11 mouse cellular contexts compared by ENCODE assay signal in genomic region chr7:64688115-64688817, GRCm38 (mm10).
DNase-seq lines count a peak whose midpoint lies in the region; ATAC-seq and TF ChIP-seq lines count a peak whose summit lies in the region.
"Had no signal": no experiment of that assay in that cellular context is flagged by ENCODE, and none has a peak within 500 bp of the region (broad histone marks: within the 10 kb centered on the region; RNA-seq: fewer than 3 reads in every experiment).

No protein-coding gene starts in this region.

- TF ChIP-seq CTCF in layer of hippocampus, adult 2 months (conservative IDR thresholded peaks at IDR 0.05): no peak

- no peaks in the 10 kb centered on the region for H3K36me3 ChIP-seq in hindbrain, embryonic 16.5 days (ENCODE audit: control insufficient read depth, insufficient read depth, low read length)
- no peaks in the 10 kb centered on the region for H3K36me3 ChIP-seq in neural tube, embryonic 12.5 days
- H3K36me3 ChIP-seq in intestine, embryonic 16.5 days (ENCODE audit: control insufficient read depth, insufficient read depth, low read length): no peaks in the 10 kb centered on the region

- DNase-seq in layer of hippocampus, adult 2 months (ENCODE audit: low spot score in 2 of 2): no peak
- no peak for DNase-seq in layer of hippocampus, adult 8-10 months (ENCODE audit: low spot score in 2 of 2)
- DNase-seq in embryo, embryonic 10.5 days (ENCODE audit: low spot score): peak; percentile 47
- no peak for DNase-seq in spleen, adult 12 weeks (ENCODE audit: low spot score)
- no peak for DNase-seq in gastrocnemius, postnatal 10 days
- DNase-seq: gastrocnemius, postnatal 25 days; lung, postnatal 14 days had no signal

- 29% methylated on average over 14 of the region's 14 CpGs for WGBS in hindbrain, embryonic 16.5 days
- WGBS in neural tube, embryonic 12.5 days: 18% methylated on average over 14 of the region's 14 CpGs
- WGBS in intestine, embryonic 16.5 days: 60% methylated on average over 14 of the region's 14 CpGs

- H3K27me3 ChIP-seq in hindbrain, embryonic 16.5 days (replicated peaks; ENCODE audit: control insufficient read depth, insufficient read depth, low read length): no peaks in the 10 kb centered on the region
- no peaks in the 10 kb centered on the region for H3K27me3 ChIP-seq in neural tube, embryonic 12.5 days (replicated peaks)
- H3K27me3 ChIP-seq in intestine, embryonic 16.5 days (replicated peaks; ENCODE audit: control insufficient read depth, insufficient read depth, low read length): no peaks in the 10 kb centered on the region

- no peak overlapping the region; the same call in 1 of the 2 replicates for H3K4me3 ChIP-seq in layer of hippocampus, adult 2 months
- H3K4me3 ChIP-seq in hindbrain, embryonic 16.5 days (ENCODE audit: low read length): no peak overlapping the region
- no peak overlapping the region for H3K4me3 ChIP-seq in neural tube, embryonic 12.5 days
- H3K4me3 ChIP-seq in intestine, embryonic 16.5 days (ENCODE audit: low read length): no peak overlapping the region

- no peaks in the 10 kb centered on the region; the same call in 1 of the 2 replicates for H3K9me3 ChIP-seq in hindbrain, embryonic 16.5 days (ENCODE audit: control insufficient read depth, low read length)
- H3K9me3 ChIP-seq in neural tube, embryonic 12.5 days: no peaks in the 10 kb centered on the region
- H3K9me3 ChIP-seq in intestine, embryonic 16.5 days (ENCODE audit: control insufficient read depth, low read length): no peaks in the 10 kb centered on the region

- 0 out of 2 replicates have a peak overlapping the region, but pooled peaks have one; percentile 20 for H3K4me2 ChIP-seq in hindbrain, embryonic 16.5 days (ENCODE audit: low read length)
- H3K4me2 ChIP-seq in neural tube, embryonic 12.5 days (replicated peaks): peak overlapping the region; percentile 20
- H3K4me2 ChIP-seq in intestine, embryonic 16.5 days (ENCODE audit: low read depth, low read length): no peak overlapping the region

- peak overlapping the region; percentile 71 for H3K27ac ChIP-seq in layer of hippocampus, adult 2 months
- peak overlapping the region; percentile 45 for H3K27ac ChIP-seq in hindbrain, embryonic 16.5 days (ENCODE audit: low read depth, low read length)
- peak overlapping the region; percentile 26; the same call in 1 of the 2 replicates for H3K27ac ChIP-seq in neural tube, embryonic 12.5 days
- no peak overlapping the region for H3K27ac ChIP-seq in intestine, embryonic 16.5 days (ENCODE audit: low read length)

- ATAC-seq in hindbrain, embryonic 16.5 days: peak; percentile 82
- peak; percentile 71 for ATAC-seq in neural tube, embryonic 12.5 days (ENCODE audit: low FRiP score, low read depth)
- no peak for ATAC-seq in intestine, embryonic 16.5 days
- ATAC-seq: activated CD4-positive, CD25-positive, alpha-beta regulatory T cell, adult 4 months had no signal

- peaks cover 6% of the 10 kb centered on the region for H3K4me1 ChIP-seq in hindbrain, embryonic 16.5 days (ENCODE audit: control insufficient read depth, insufficient read depth, low read depth, low read length)
- H3K4me1 ChIP-seq in neural tube, embryonic 12.5 days: peaks cover 17% of the 10 kb centered on the region
- H3K4me1 ChIP-seq in intestine, embryonic 16.5 days (ENCODE audit: control insufficient read depth, insufficient read depth, low read length): no peaks in the 10 kb centered on the region

- no peak overlapping the region for H3K9ac ChIP-seq in hindbrain, embryonic 16.5 days (ENCODE audit: low read depth, low read length)
- H3K9ac ChIP-seq in neural tube, embryonic 12.5 days: 0 out of 2 replicates have a peak overlapping the region, but pooled peaks have one; percentile 3
- no peak overlapping the region for H3K9ac ChIP-seq in intestine, embryonic 16.5 days (ENCODE audit: low read depth, low read length)
